Mouse (Mus musculus) liver, embryonic 16.5 days (tissue): ENCODE measurements around the gene Mb21d2. TPM values are rescaled to one million over a fixed set of nuclear protein-coding genes. Genes with fewer than 3 reads are reported as not detected.

ENCODE experiments used
- ATAC-seq: fragments of 200-750 bp; cut with Nextera tagmentation; 2 replicates; pipeline ENCODE4 v1.8.0; 2017; ENCODE audit warnings: low read depth, mild to moderate bottlenecking, moderate number of reproducible peaks, moderate library complexity
- H3K27ac ChIP-seq: fragments of 300-500 bp; sonication (generic); 2 replicates; pipeline ENCODE4 v1.5.1; 2014; ENCODE audit warnings: mild to moderate bottlenecking, low read length
- H3K27me3 ChIP-seq: fragments of 300-500 bp; sonication (generic); 2 replicates; pipeline ENCODE4 v1.6.1; 2014; ENCODE audit warnings: low read depth, low read length, mixed read lengths; ENCODE audit not compliant: control insufficient read depth, insufficient read depth
- H3K36me3 ChIP-seq: fragments of 300-500 bp; sonication (generic); 2 replicates; pipeline ENCODE4 v1.6.1; 2014; ENCODE audit warnings: mild to moderate bottlenecking; ENCODE audit not compliant: control insufficient read depth, insufficient read depth
- H3K4me1 ChIP-seq: fragments of 300-500 bp; sonication (generic); 2 replicates; pipeline ENCODE4 v1.6.1; 2014; ENCODE audit warnings: low read depth, low read length, mixed read lengths; ENCODE audit not compliant: control insufficient read depth
- H3K4me2 ChIP-seq: fragments of 300-500 bp; sonication (generic); 2 replicates; pipeline ENCODE4 v1.6.1; 2014; ENCODE audit warnings: low read depth, low read length, mixed read lengths
- H3K4me3 ChIP-seq: fragments of 300-500 bp; sonication (generic); 2 replicates; pipeline ENCODE4 v1.5.1; 2014; ENCODE audit warnings: low read depth, mild to moderate bottlenecking, low read length
- H3K9ac ChIP-seq: fragments of 300-500 bp; sonication (generic); 2 replicates; pipeline ENCODE4 v1.6.1; 2014; ENCODE audit warnings: low read depth, low read length
- H3K9me3 ChIP-seq: fragments of 300-500 bp; sonication (generic); replicated peaks from 2 replicates; pipeline ENCODE4 v1.6.1; 2016; ENCODE audit warnings: low read length; ENCODE audit not compliant: control insufficient read depth
- WGBS: fragments of 180-500 bp; shearing (Covaris S2); extraction: QIAGEN DNeasy Blood & Tissue Kit; methylation state at CpG from one replicate; pipeline ENCODE4 v1.1.7; 2014; ENCODE audit not compliant: insufficient replicate concordance; 5-methylcytosine and 5-hydroxymethylcytosine counted together
- polyA plus RNA-seq: library from polyadenylated mRNA; unstranded; fragments of >200 nt; fragmentation: Nextera tagmentation; extraction: Ambion mirVana; gene quantifications from 2 replicates; pipeline ENCODE4 v1.2.1, GENCODE M21; 2015

Gene Mb21d2
- 1.5 and 1.6 TPM in 2 replicates for polyA plus RNA-seq

DNA sequence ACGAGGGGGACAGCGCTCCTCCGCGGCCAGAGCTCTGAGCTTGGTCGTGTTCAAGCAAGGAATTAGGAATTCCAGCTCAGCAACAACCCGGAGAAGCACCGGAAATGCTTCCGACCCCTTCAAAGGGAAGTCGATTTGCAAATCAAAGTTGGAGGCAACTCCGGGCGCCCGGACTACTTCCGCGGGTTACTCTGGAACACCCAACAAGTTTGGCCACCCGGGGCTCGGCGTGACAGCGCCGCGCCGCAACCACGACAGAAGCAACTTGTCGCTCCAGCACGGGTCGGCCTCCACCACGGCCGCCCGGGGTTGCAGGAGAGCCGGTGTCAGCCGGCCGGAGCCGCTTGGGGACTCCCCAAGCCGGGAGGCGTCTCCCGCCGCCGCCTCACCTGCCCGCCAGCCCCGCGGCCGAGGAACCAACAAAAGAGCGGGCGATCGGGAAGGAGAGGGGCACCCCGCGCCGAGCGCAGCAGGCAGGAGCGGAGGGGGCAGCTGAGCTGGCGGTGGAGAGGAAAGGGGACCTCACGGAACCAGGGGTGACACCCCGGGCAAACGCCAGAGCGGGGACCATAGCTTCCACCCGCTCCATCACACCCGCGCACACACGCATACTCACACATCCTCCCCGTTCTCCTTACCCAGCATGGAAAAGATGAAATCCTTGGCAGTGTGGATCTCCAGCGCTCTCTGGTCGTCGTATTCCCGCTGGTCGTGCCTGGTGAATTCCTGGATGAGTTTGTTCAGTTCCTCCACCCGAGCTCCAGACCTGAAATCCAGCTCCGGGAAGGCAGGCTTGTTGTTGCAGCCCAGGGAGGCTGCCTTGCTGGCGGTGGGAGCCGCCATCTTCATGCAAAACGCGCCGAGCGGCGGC is at the start of gene Mb21d2:
Mb21d2 (minus strand) TSS at position 859 of the 871 bp plus-strand sequence.
- no peaks in the 10 kb centered on the region; the same call in 1 of the 2 replicates for H3K4me1 ChIP-seq
- H3K27ac ChIP-seq = peak within 1 kb of the TSS; percentile 66
- no peaks in the 10 kb centered on the region for H3K36me3 ChIP-seq
- under 1% methylated on average over 73 of the region's 73 CpGs for WGBS
- peak within 1 kb of the TSS; percentile 53 for H3K9ac ChIP-seq
- H3K9me3 ChIP-seq = no peaks in the 10 kb centered on the region
- 0 out of 2 replicates have a peak, but pooled peaks have one; percentile 21 for ATAC-seq
- peak within 1 kb of the TSS; percentile 53 for H3K4me2 ChIP-seq
- H3K4me3 ChIP-seq = peak within 1 kb of the TSS; percentile 63
- H3K27me3 ChIP-seq = peaks cover 30% of the 10 kb centered on the region

DNA sequence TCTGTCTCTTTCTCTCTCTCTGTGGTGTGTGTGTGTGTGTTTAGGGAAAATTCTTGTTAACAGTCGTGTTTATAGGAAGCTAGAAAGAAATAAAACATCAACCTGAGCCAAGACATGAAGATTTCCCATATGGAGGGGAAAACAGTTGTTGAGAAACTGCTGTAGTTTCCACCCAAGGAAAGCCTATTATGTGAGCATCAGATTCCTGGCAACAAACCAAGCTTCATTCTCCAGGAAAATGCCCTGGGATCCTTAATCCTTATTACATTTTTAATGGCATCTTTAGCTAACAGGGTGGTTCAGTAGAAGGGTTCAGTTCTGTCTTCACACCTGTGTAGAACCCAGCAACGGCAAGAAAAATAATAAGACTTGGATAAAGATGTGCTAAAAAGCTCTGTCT is 36.8 kb upstream of the Mb21d2 start:
- Histone ChIP-seq H3K4me1 (no peaks in the 10 kb centered on the region), H3K9me3 (no peaks in the 10 kb centered on the region), H3K27ac (no peak overlapping the region), H3K9ac (no peak overlapping the region), H3K36me3 (no peaks in the 10 kb centered on the region), H3K27me3 (no peaks in the 10 kb centered on the region), H3K4me2 (no peak overlapping the region), H3K4me3 (no peak overlapping the region)
- 35% methylated on average over 2 of the region's 2 CpGs for WGBS
- ATAC-seq = no peak

DNA sequence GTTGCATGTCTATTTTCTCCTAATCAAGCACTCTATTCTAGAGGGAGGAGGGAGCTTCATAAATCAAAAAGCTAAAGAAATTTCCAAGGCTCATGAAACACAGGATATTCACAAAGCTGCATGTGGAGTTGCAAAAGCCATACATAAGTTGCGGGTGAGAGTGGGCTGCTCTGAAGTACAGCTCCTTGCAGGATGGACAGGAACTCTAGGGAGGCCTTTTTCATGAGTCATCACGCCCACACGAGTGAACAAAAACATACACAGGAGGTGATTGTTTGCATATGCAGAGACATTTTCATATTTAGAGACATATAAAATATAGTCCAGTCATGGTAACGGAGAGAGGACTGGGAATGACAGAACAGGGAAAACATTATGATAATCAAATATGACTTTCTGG is 34.6 kb upstream of the Mb21d2 start:
- Histone ChIP-seq H3K4me1 (no peaks in the 10 kb centered on the region), H3K9me3 (no peaks in the 10 kb centered on the region), H3K4me3 (no peak overlapping the region), H3K9ac (no peak overlapping the region), H3K27me3 (no peaks in the 10 kb centered on the region), H3K36me3 (no peaks in the 10 kb centered on the region), H3K4me2 (no peak overlapping the region), H3K27ac (no peak overlapping the region)
- ATAC-seq = no peak
- WGBS = 46% methylated on average over 4 of the region's 4 CpGs

DNA sequence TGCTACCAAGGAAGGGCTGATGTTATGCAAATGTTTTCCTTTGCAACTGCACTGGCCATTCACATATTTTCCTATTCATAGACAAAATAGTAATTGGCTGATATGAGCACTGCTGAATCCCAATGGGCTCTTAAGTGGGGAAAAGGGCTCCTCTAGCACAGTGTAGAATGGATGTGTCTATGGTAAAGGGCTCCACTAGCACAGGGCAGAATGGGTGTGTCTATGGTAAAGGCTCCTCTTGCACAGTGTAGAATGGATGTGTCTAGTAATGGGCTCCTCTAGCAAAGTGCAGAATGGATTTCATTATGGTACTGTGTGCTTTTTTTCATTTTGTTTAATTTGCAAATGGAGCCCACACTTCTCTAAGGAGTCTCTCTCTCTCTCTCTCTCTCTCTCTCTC is 33.5 kb upstream of the Mb21d2 start:
- no peak overlapping the region for H3K9ac ChIP-seq
- no peak overlapping the region for H3K4me2 ChIP-seq
- no peak for ATAC-seq
- no peaks in the 10 kb centered on the region for H3K36me3 ChIP-seq
- H3K27me3 ChIP-seq = no peaks in the 10 kb centered on the region
- H3K9me3 ChIP-seq = no peaks in the 10 kb centered on the region
- H3K4me1 ChIP-seq = no peaks in the 10 kb centered on the region
- H3K27ac ChIP-seq = no peak overlapping the region
- no peak overlapping the region for H3K4me3 ChIP-seq

DNA sequence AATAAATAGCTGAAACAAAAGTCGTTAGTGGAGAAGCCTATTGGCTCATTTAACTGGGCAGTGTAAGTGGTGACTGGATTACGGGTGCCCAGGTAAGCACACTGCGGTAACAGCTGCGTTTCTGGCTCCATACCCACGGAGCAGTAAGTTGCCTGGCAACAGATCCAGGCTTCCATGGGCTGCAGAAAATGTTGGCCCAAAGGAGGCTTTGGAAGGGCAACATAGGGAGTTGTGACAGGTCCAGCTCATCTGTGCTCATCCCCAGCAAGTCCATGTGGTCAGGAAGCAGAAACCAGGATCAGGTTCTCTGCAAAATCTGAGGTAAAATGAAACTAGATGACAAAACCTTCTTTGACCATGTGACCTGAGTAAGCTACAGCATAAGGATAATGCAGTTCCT is 20.3 kb upstream of the Mb21d2 start:
- Histone ChIP-seq H3K27me3 (no peaks in the 10 kb centered on the region), H3K4me2 (no peak overlapping the region), H3K4me3 (no peak overlapping the region), H3K4me1 (no peaks in the 10 kb centered on the region), H3K36me3 (no peaks in the 10 kb centered on the region), H3K9me3 (no peaks in the 10 kb centered on the region), H3K27ac (no peak overlapping the region), H3K9ac (no peak overlapping the region)
- ATAC-seq = no peak
- WGBS = 65% methylated on average over 5 of the region's 5 CpGs

DNA sequence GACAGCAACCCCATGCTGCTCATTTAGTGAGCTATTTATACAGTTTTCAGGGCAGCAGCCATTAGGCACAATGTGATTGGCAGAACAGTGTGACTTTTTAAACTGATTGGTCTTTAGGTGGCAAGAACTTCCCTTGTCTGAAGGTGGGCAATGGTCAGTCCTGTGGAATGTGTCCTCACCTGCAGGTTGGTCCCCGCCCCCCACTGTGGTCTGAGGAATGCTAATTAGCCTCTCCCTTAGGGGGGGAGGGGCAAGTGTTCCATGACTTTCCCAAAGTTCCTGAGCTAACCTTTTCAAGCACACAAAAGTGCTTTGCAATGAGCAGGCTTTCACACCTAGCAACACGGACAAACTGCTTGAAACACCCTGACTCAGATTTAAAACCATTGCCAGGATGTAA is 13.8 kb upstream of the Mb21d2 start:
- Histone ChIP-seq H3K4me1 (no peaks in the 10 kb centered on the region), H3K27me3 (no peaks in the 10 kb centered on the region), H3K4me3 (no peak overlapping the region), H3K27ac (no peak overlapping the region), H3K9ac (no peak overlapping the region), H3K4me2 (no peak overlapping the region), H3K9me3 (no peaks in the 10 kb centered on the region), H3K36me3 (no peaks in the 10 kb centered on the region)
- ATAC-seq = no peak
- 29% methylated on average over 2 of the region's 2 CpGs for WGBS

DNA sequence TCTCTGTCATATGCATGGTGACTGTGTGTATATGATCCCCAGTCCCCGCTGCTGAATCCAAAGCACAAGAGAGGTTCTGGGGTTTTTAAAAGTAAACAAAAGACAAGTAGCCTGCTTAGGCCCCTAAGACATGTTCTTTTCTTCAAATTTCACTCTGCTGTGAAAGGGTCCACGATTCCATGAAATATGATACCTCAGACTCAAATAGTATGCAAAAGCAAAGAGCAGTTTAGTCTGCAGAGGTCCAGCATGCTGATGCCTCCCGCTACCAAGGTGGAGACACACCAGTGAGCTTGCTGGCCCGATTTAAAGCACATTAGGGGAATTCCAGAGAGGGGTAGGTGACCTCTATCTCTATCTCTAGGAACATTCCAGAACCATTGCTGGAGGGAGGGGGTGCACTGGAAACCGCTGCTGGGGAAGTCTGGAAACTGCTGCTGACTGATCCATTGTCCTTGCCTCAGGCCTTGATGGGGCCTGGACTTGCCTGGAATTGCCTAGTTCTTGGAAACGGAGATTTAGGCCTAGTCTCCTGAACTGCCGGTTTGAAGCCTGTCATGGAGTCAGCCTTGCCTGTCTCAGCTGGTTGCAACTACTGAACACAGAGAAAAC is 6.8 kb upstream of the Mb21d2 start:
- no peak overlapping the region for H3K4me3 ChIP-seq
- H3K27me3 ChIP-seq = no peaks in the 10 kb centered on the region
- WGBS = 55% methylated on average over 7 of the region's 7 CpGs
- H3K4me2 ChIP-seq = no peak overlapping the region
- no peaks in the 10 kb centered on the region for H3K9me3 ChIP-seq
- no peak for ATAC-seq
- no peak overlapping the region for H3K9ac ChIP-seq
- H3K36me3 ChIP-seq = no peaks in the 10 kb centered on the region
- no peak overlapping the region for H3K27ac ChIP-seq
- no peaks in the 10 kb centered on the region for H3K4me1 ChIP-seq

DNA sequence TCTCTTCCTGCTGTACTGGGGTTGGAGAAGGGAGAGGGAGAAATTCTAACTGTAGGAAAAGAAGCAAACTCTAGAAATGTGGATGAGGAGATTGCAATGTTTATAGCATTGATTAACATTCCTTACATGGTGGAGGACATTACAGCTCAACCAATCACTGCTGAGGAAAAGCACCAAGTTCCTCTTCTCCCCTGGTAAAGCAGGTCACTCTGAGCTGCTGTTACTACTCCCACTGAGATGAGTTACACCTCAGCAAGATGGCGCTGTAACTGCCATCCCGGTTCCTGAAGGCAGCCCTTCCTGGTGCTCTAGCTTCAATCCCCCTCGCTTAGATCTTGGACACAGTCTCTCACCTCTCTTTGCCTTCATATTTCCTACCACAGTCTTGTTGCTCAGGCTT is 6.2 kb upstream of the Mb21d2 start:
- Histone ChIP-seq H3K9ac (no peak overlapping the region), H3K27me3 (peaks cover 2% of the 10 kb centered on the region; the same call in 1 of the 2 replicates), H3K9me3 (no peaks in the 10 kb centered on the region), H3K4me3 (no peak overlapping the region), H3K27ac (no peak overlapping the region), H3K4me1 (no peaks in the 10 kb centered on the region), H3K36me3 (no peaks in the 10 kb centered on the region), H3K4me2 (no peak overlapping the region)
- ATAC-seq = no peak
- 67% methylated on average over 3 of the region's 3 CpGs for WGBS

DNA sequence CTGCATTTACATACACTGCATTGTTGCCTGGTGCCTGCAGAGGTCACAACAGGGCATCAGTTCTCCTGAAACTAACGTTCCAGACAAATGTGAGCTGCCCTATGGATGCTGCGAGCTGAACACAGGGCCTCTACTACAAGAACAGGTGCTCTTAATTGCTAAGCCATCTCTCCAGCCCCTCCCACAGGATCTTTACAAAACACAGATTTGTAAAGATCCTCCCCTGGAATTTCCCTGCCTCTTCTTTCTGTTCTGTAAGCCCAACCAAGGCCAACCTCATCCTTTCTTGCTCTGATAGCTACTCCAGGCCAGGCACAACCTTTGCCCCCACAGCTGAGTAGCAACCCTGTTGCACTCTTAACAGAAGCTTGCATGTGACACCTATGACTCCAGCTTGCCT is 1.7 kb upstream of the Mb21d2 start:
- Histone ChIP-seq H3K4me3 (no peak overlapping the region), H3K9me3 (no peaks in the 10 kb centered on the region), H3K36me3 (no peaks in the 10 kb centered on the region), H3K27me3 (peaks cover 30% of the 10 kb centered on the region), H3K9ac (no peak overlapping the region), H3K27ac (no peak overlapping the region), H3K4me2 (no peak overlapping the region), H3K4me1 (no peaks in the 10 kb centered on the region; the same call in 1 of the 2 replicates)
- ATAC-seq = no peak
- WGBS = 62% methylated on average over 2 of the region's 2 CpGs
